Mouse (Mus musculus): ENCODE results near the gene Prr14. TPM values are rescaled to one million over a fixed set of nuclear protein-coding genes. Genes with fewer than 3 reads are reported as not detected.
A peak's percentile ranks its signal among the peaks of the same experiment; 100 is the strongest.
"Not testable (repeated sequence)": the region's sequence is repeated elsewhere in the genome, so short reads cannot be mapped to it uniquely, and the experiment has no call there.

Prr14 gene
- polyA plus RNA-seq, 1 experiment from 2014 or later, result 31.5 TPM

DNA sequence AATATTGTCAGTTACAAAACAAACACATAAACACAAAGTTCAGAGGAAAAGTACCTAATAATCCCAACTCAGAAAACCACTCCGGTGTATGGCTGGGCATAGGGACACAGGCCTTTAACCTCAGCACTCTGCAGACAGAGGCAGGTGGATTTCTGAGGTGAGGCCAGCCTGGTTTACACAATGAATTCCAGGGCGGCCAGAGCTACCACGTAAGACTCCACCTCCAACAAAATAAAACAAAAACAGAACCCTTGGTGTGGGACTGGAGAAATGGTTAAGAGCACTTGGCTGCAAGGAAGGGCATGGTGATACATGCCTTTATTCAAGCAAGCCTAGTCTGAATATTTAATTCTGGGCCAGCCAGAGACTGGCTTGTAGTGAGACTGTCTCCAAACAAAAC, 32.4 kb downstream of the Prr14 start:
- Histone ChIP-seq H3K9me3 (ENCODE audit: control insufficient read depth) (no peaks in the 10 kb centered on the region), H3K27ac (ENCODE audit: low read depth, low read length) (no peak overlapping the region), H3K36me3 (ENCODE audit: control insufficient read depth, insufficient read depth) (peaks cover 51% of the 10 kb centered on the region), H3K4me2 (replicated peaks; ENCODE audit: low read depth) (no peak overlapping the region), H3K27me3 (replicated peaks; ENCODE audit: control insufficient read depth, insufficient read depth, low read length) (no peaks in the 10 kb centered on the region), H3K4me1 (replicated peaks; ENCODE audit: control insufficient read depth, insufficient read depth, low read length) (no peaks in the 10 kb centered on the region), H3K9ac (ENCODE audit: low read depth, low read length) (no peak overlapping the region), H3K4me3 (ENCODE audit: low read depth, low read length) (no peak overlapping the region)
- no peak for TF ChIP-seq CTCF (IDR thresholded peaks at IDR 0.05; ENCODE audit: low read depth)
- WGBS, result 72% methylated on average over 3 of the region's 3 CpGs
- no peak for ATAC-seq

DNA sequence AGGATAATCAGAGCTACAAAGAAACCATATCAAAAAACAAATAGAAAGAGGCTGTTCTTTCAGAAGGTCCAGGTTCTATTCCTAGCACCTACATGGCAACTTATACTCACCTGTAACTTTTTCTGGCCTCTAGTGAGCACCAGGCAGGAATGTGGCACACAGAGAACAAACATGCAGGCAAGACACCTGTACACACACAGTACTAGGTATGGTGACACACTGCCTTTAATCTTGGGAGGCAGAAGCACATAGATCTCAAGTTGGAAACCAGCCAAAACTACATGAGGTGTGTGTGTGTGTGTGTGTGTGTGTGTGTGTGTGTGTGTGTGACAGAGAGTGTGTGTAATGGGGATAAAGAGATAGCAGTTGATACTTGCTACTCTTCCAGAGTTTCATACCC, 35.2 kb downstream of the Prr14 start:
- no peak overlapping the region for H3K4me3 ChIP-seq (ENCODE audit: low read depth, low read length)
- no peak overlapping the region for H3K4me2 ChIP-seq (replicated peaks; ENCODE audit: low read depth)
- no peak for ATAC-seq
- no peak overlapping the region for H3K27ac ChIP-seq (ENCODE audit: low read depth, low read length)
- no peaks in the 10 kb centered on the region for H3K9me3 ChIP-seq (ENCODE audit: control insufficient read depth)
- no peaks in the 10 kb centered on the region for H3K4me1 ChIP-seq (replicated peaks; ENCODE audit: control insufficient read depth, insufficient read depth, low read length)
- H3K27me3 ChIP-seq (replicated peaks; ENCODE audit: control insufficient read depth, insufficient read depth, low read length), result no peaks in the 10 kb centered on the region
- H3K36me3 ChIP-seq (ENCODE audit: control insufficient read depth, insufficient read depth), result peaks cover 27% of the 10 kb centered on the region
- no peak for TF ChIP-seq CTCF (IDR thresholded peaks at IDR 0.05; ENCODE audit: low read depth)
- H3K9ac ChIP-seq (ENCODE audit: low read depth, low read length), result no peak overlapping the region

DNA sequence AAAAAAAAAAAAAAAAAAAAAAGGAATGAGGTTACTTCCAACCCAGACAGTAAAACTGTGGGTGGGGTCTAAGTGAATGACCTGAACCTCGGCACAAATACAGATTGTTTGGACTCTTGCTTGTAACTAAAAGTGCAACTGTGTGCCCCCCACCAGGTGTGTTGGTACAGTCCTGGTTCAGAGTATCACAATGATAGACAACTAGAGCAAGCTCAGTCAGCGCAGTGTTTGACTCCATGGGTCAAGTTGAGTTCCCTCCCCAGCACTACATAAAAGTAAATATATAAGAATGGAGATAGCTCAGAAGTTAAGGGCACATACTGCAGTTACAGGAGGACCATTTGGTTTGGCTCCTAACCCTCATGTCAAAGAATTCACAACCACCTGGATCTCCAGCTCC, 38.0 kb downstream of the Prr14 start:
- Histone ChIP-seq H3K4me2 (replicated peaks; ENCODE audit: low read depth) (no peak overlapping the region), H3K9ac (ENCODE audit: low read depth, low read length) (no peak overlapping the region), H3K9me3 (ENCODE audit: control insufficient read depth) (no peaks in the 10 kb centered on the region), H3K4me1 (replicated peaks; ENCODE audit: control insufficient read depth, insufficient read depth, low read length) (no peaks in the 10 kb centered on the region), H3K27me3 (replicated peaks; ENCODE audit: control insufficient read depth, insufficient read depth, low read length) (no peaks in the 10 kb centered on the region), H3K36me3 (ENCODE audit: control insufficient read depth, insufficient read depth) (0 out of 2 replicates have a peak, but pooled peaks cover under 1% of the 10 kb centered on the region), H3K27ac (ENCODE audit: low read depth, low read length) (no peak overlapping the region), H3K4me3 (ENCODE audit: low read depth, low read length) (no peak overlapping the region)
- TF ChIP-seq CTCF (IDR thresholded peaks at IDR 0.05; ENCODE audit: low read depth), result no peak
- WGBS, result 57% methylated on average over 2 of the region's 2 CpGs
- no peak for ATAC-seq

- no peaks in the 10 kb centered on the region for H3K36me3 ChIP-seq (ENCODE audit: control insufficient read depth, insufficient read depth)
- no peak overlapping the region for H3K4me2 ChIP-seq (replicated peaks; ENCODE audit: low read depth)
- H3K4me1 ChIP-seq (replicated peaks; ENCODE audit: control insufficient read depth, insufficient read depth, low read length), result no peaks in the 10 kb centered on the region
- WGBS, result 44% methylated on average over 3 of the region's 3 CpGs
- peak; percentile 72 for TF ChIP-seq CTCF (IDR thresholded peaks at IDR 0.05; ENCODE audit: low read depth)
- no peak overlapping the region for H3K9ac ChIP-seq (ENCODE audit: low read depth, low read length)
- no peak overlapping the region for H3K27ac ChIP-seq (ENCODE audit: low read depth, low read length)
- no peaks in the 10 kb centered on the region for H3K27me3 ChIP-seq (replicated peaks; ENCODE audit: control insufficient read depth, insufficient read depth, low read length)
- H3K4me3 ChIP-seq (ENCODE audit: low read depth, low read length), result no peak overlapping the region
- ATAC-seq, result no peak
- no peaks in the 10 kb centered on the region for H3K9me3 ChIP-seq (ENCODE audit: control insufficient read depth)
Observed at GRCm38 (mm10) chr7:127498407-127498806, 39.0 kb downstream of the Prr14 start.

DNA sequence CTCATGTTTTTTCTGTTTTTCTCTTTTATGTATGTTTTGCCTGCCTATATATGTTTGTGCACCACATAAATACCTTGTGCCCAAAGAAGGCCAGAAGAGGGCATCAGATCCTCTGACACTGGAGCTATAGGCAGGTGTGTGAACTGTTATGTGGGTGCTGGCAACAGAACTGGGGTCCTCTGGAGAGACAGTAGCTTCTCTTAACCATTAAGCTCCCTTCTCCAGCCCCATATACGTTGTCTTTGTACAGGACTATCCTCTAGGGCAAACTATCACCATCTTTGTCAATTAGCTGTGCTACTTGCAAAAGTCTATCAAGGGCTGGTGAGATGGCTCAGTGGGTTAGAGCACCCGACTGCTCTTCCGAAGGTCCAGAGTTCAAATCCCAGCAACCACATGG, 48.9 kb downstream of the Prr14 start:
- Histone ChIP-seq H3K36me3 (ENCODE audit: control insufficient read depth, insufficient read depth) (no peaks in the 10 kb centered on the region), H3K9me3 (ENCODE audit: control insufficient read depth) (no peaks in the 10 kb centered on the region), H3K4me2 (replicated peaks; ENCODE audit: low read depth) (no peak overlapping the region), H3K27ac (ENCODE audit: low read depth, low read length) (no peak overlapping the region), H3K9ac (ENCODE audit: low read depth, low read length) (no peak overlapping the region), H3K4me1 (replicated peaks; ENCODE audit: control insufficient read depth, insufficient read depth, low read length) (no peaks in the 10 kb centered on the region), H3K4me3 (ENCODE audit: low read depth, low read length) (no peak overlapping the region), H3K27me3 (replicated peaks; ENCODE audit: control insufficient read depth, insufficient read depth, low read length) (no peaks in the 10 kb centered on the region)
- ATAC-seq, result no peak
- WGBS, result 96% methylated on average over 3 of the region's 3 CpGs
- TF ChIP-seq CTCF (IDR thresholded peaks at IDR 0.05; ENCODE audit: low read depth), result no peak

DNA sequence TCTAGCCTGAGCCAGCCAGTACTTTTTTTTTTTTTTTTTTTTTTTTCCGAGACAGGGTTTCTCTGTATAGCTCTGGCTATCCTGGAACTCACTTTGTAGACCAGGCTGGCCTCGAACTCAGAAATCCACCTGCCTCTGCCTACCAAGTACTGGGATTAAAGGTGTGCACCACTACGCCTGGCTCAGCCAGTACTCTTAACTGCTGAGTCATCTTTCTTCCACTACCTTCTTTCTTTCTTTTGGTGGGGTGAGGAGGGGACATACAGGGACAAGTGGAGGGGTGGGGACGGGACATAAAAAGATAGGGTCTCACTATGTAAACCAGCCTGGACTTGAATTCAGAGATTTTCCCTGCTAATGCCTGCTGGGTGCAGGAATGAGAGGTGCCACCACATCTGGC, 50.4 kb downstream of the Prr14 start:
- not testable (repeated sequence) for H3K4me3 ChIP-seq (ENCODE audit: low read depth, low read length); ATAC-seq; H3K9ac ChIP-seq (ENCODE audit: low read depth, low read length); H3K36me3 ChIP-seq (ENCODE audit: control insufficient read depth, insufficient read depth); H3K27me3 ChIP-seq (replicated peaks; ENCODE audit: control insufficient read depth, insufficient read depth, low read length); H3K9me3 ChIP-seq (ENCODE audit: control insufficient read depth); H3K27ac ChIP-seq (ENCODE audit: low read depth, low read length); H3K4me1 ChIP-seq (replicated peaks; ENCODE audit: control insufficient read depth, insufficient read depth, low read length); H3K4me2 ChIP-seq (replicated peaks; ENCODE audit: low read depth)
- WGBS, result 86% methylated on average over 3 of the region's 4 CpGs

DNA sequence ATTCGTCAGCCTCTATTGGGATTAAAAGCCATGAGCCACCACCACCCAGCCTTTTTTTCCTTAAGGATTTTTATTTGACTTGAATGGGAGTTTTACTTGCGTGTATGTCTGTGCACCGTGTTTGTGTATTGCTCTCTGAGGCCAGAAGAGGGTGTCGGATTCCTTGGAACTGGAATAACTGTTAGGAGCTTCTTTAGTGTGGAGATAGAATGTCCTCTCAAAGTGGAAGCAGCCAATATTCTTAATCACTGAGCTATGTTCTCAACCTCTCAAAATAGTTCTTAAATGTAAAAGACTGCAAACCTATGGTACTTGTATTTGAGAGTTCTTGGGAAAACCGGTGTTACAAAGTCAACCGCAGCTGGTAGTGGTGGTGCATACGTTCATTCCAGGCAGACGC, 51.8 kb downstream of the Prr14 start:
- Histone ChIP-seq H3K4me3 (ENCODE audit: low read depth, low read length) (peak overlapping the region; percentile 78), H3K9ac (ENCODE audit: low read depth, low read length) (no peak overlapping the region), H3K9me3 (ENCODE audit: control insufficient read depth) (no peaks in the 10 kb centered on the region), H3K4me2 (replicated peaks; ENCODE audit: low read depth) (peak overlapping the region; percentile 69), H3K36me3 (ENCODE audit: control insufficient read depth, insufficient read depth) (peaks cover 10% of the 10 kb centered on the region), H3K27me3 (replicated peaks; ENCODE audit: control insufficient read depth, insufficient read depth, low read length) (no peaks in the 10 kb centered on the region), H3K27ac (ENCODE audit: low read depth, low read length) (peak overlapping the region; percentile 99; the same call in 1 of the 2 replicates), H3K4me1 (replicated peaks; ENCODE audit: control insufficient read depth, insufficient read depth, low read length) (no peaks in the 10 kb centered on the region)
- 27% methylated on average over 8 of the region's 8 CpGs for WGBS
- TF ChIP-seq CTCF (IDR thresholded peaks at IDR 0.05; ENCODE audit: low read depth), result peak; percentile 51
- ATAC-seq, result no peak

Data from intestine, postnatal 0 days (tissue).